Mouse (Mus musculus) stomach, postnatal 0 days (tissue): ENCODE results near the gene Kcnma1. TPM values are rescaled to one million over a fixed set of nuclear protein-coding genes. Genes with fewer than 3 reads are reported as not detected.

Source experiments
- ATAC-seq: fragments of 200-750 bp; cut with Nextera tagmentation; 2 replicates; pipeline ENCODE4 v1.8.0; 2017; ENCODE audit not compliant: low FRiP score, low TSS enrichment
- DNase-seq: peaks from one replicate; pipeline ENCODE4 v3.0.0-alpha.2; 2016; ENCODE audit warnings: low spot score
- H3K27ac ChIP-seq: fragments of 300-500 bp; sonication (generic); replicated peaks from 2 replicates; pipeline ENCODE4 v1.5.1; 2014; ENCODE audit warnings: mild to moderate bottlenecking, control low read depth
- H3K27me3 ChIP-seq: fragments of 300-500 bp; sonication (generic); 2 replicates; pipeline ENCODE4 v1.6.1; 2014; ENCODE audit warnings: low read length; ENCODE audit not compliant: control insufficient read depth, insufficient read depth
- H3K36me3 ChIP-seq: fragments of 300-500 bp; sonication (generic); 2 replicates; pipeline ENCODE4 v1.6.1; 2014; ENCODE audit warnings: low read length, mixed read lengths; ENCODE audit not compliant: control insufficient read depth, insufficient read depth
- H3K4me1 ChIP-seq: fragments of 300-500 bp; sonication (generic); replicated peaks from 2 replicates; pipeline ENCODE4 v1.6.1; 2014; ENCODE audit warnings: antibody characterized with exemption; ENCODE audit not compliant: control insufficient read depth, insufficient read depth
- H3K4me2 ChIP-seq: fragments of 300-500 bp; sonication (generic); replicated peaks from 2 replicates; pipeline ENCODE4 v1.6.1; 2014; ENCODE audit warnings: low read depth, mild to moderate bottlenecking, control low read depth, moderate library complexity
- H3K4me3 ChIP-seq: fragments of 300-500 bp; sonication (generic); 2 replicates; pipeline ENCODE4 v1.5.1; 2014; ENCODE audit warnings: low read depth, low read length, control low read depth
- H3K9ac ChIP-seq: fragments of 300-500 bp; sonication (generic); 2 replicates; pipeline ENCODE4 v1.6.1; 2014; ENCODE audit warnings: mild to moderate bottlenecking, low read length, control low read depth, mixed read lengths
- H3K9me3 ChIP-seq: fragments of 300-500 bp; sonication (generic); 2 replicates; pipeline ENCODE4 v1.6.1; 2016; ENCODE audit warnings: low read length; ENCODE audit not compliant: control insufficient read depth
- CTCF ChIP-seq: IDR thresholded peaks from 2 replicates; pipeline ENCODE4 v1.5.1; 2016; ENCODE audit warnings: antibody characterized with exemption, low read depth, mild to moderate bottlenecking, moderate library complexity
- EP300 ChIP-seq: optimal IDR thresholded peaks from 2 replicates; pipeline ENCODE3; 2016; ENCODE audit warnings: antibody characterized with exemption
- WGBS: fragments of 180-500 bp; shearing (Covaris S2); extraction: QIAGEN DNeasy Blood & Tissue Kit; methylation state at CpG from one replicate; pipeline ENCODE4 v1.1.7; 2014; 5-methylcytosine and 5-hydroxymethylcytosine counted together
- polyA plus RNA-seq: library from polyadenylated mRNA; unstranded; fragments of >200 nt; fragmentation: Nextera tagmentation; extraction: Ambion mirVana; gene quantifications from 2 replicates; pipeline ENCODE4 v1.2.1, GENCODE M21; 2015

Gene Kcnma1
- polyA plus RNA-seq, 1 experiment from 2014 or later = 13.3 TPM

- H3K4me1 ChIP-seq = no peaks in the 10 kb centered on the region
- no peak overlapping the region for H3K9ac ChIP-seq
- no peaks in the 10 kb centered on the region for H3K36me3 ChIP-seq
- no peak for ATAC-seq
- H3K9me3 ChIP-seq = no peaks in the 10 kb centered on the region
- TF ChIP-seq EP300 (no peak), CTCF (no peak)
- no peak for DNase-seq
- H3K4me3 ChIP-seq = no peak overlapping the region
- H3K27me3 ChIP-seq = no peaks in the 10 kb centered on the region
- WGBS = 78% methylated on average over 5 of the region's 5 CpGs
- no peak overlapping the region for H3K27ac ChIP-seq
- no peak overlapping the region for H3K4me2 ChIP-seq
Measured at GRCm38 (mm10) chr14:23509792-23510191, 504.5 kb downstream of the Kcnma1 start.

- H3K9me3 ChIP-seq = no peaks in the 10 kb centered on the region
- H3K9ac ChIP-seq = no peak overlapping the region
- H3K4me3 ChIP-seq = no peak overlapping the region
- no peaks in the 10 kb centered on the region for H3K36me3 ChIP-seq
- no peak for ATAC-seq
- no peak for DNase-seq
- no peak for TF ChIP-seq EP300
- TF ChIP-seq CTCF = no peak
- no peaks in the 10 kb centered on the region for H3K4me1 ChIP-seq
- 37% methylated on average over 8 of the region's 8 CpGs for WGBS
- no peak overlapping the region for H3K27ac ChIP-seq
- H3K27me3 ChIP-seq = no peaks in the 10 kb centered on the region
- H3K4me2 ChIP-seq = no peak overlapping the region
Measured at GRCm38 (mm10) chr14:23502236-23502790, 512.0 kb downstream of the Kcnma1 start.

GRCm38 (mm10) chr14:23496801-23497200 is 517.5 kb downstream of the Kcnma1 start:
- WGBS = 89% methylated on average over 3 of the region's 3 CpGs
- ATAC-seq = no peak
- H3K4me3 ChIP-seq = no peak overlapping the region
- no peaks in the 10 kb centered on the region for H3K27me3 ChIP-seq
- no peaks in the 10 kb centered on the region for H3K9me3 ChIP-seq
- no peak overlapping the region for H3K9ac ChIP-seq
- no peak for DNase-seq
- no peak for TF ChIP-seq EP300
- no peak for TF ChIP-seq CTCF
- no peak overlapping the region for H3K4me2 ChIP-seq
- no peak overlapping the region for H3K27ac ChIP-seq
- H3K4me1 ChIP-seq = no peaks in the 10 kb centered on the region
- no peaks in the 10 kb centered on the region for H3K36me3 ChIP-seq

GRCm38 (mm10) chr14:23496236-23496740 is 518.0 kb downstream of the Kcnma1 start:
- WGBS = 54% methylated on average over 4 of the region's 4 CpGs
- Histone ChIP-seq H3K4me1 (no peaks in the 10 kb centered on the region), H3K36me3 (no peaks in the 10 kb centered on the region), H3K4me2 (no peak overlapping the region), H3K9me3 (no peaks in the 10 kb centered on the region), H3K27me3 (no peaks in the 10 kb centered on the region), H3K27ac (no peak overlapping the region), H3K9ac (no peak overlapping the region), H3K4me3 (no peak overlapping the region)
- no peak for DNase-seq
- no peak for TF ChIP-seq CTCF
- no peak for TF ChIP-seq EP300
- peak; percentile 24; the same call in 1 of the 2 replicates for ATAC-seq

- no peaks in the 10 kb centered on the region for H3K27me3 ChIP-seq
- peak; percentile 76; the same call in 1 of the 2 replicates for ATAC-seq
Measured at GRCm38 (mm10) chr14:23494496-23494800, 519.8 kb downstream of the Kcnma1 start.

GRCm38 (mm10) chr14:23493750-23494495 is 520.4 kb downstream of the Kcnma1 start:
- ATAC-seq = no peak; the same call in 1 of the 2 replicates
- H3K9me3 ChIP-seq = no peaks in the 10 kb centered on the region
- H3K4me3 ChIP-seq = no peak overlapping the region
- DNase-seq = no peak
- 58% methylated on average over 8 of the region's 8 CpGs for WGBS
- H3K4me1 ChIP-seq = no peaks in the 10 kb centered on the region
- no peak for TF ChIP-seq CTCF
- TF ChIP-seq EP300 = no peak
- H3K36me3 ChIP-seq = no peaks in the 10 kb centered on the region
- no peak overlapping the region for H3K9ac ChIP-seq
- H3K4me2 ChIP-seq = no peak overlapping the region
- H3K27ac ChIP-seq = 0 out of 2 replicates have a peak overlapping the region, but pooled peaks have one; percentile 40
- no peaks in the 10 kb centered on the region for H3K27me3 ChIP-seq

More at GRCm38 (mm10) chr14:23494496-23494800, 519.8 kb downstream of the Kcnma1 start:
- Histone ChIP-seq H3K4me1 (no peaks in the 10 kb centered on the region), H3K9ac (no peak overlapping the region), H3K4me3 (no peak overlapping the region), H3K36me3 (no peaks in the 10 kb centered on the region), H3K4me2 (no peak overlapping the region), H3K9me3 (no peaks in the 10 kb centered on the region), H3K27ac (peak overlapping the region; percentile 53)
- peak; percentile 18 for DNase-seq
- no peak for TF ChIP-seq EP300
- TF ChIP-seq CTCF = no peak
- WGBS = 49% methylated on average over 3 of the region's 3 CpGs
